8 mouse cellular contexts compared by ENCODE assay signal in the genomic region with DNA sequence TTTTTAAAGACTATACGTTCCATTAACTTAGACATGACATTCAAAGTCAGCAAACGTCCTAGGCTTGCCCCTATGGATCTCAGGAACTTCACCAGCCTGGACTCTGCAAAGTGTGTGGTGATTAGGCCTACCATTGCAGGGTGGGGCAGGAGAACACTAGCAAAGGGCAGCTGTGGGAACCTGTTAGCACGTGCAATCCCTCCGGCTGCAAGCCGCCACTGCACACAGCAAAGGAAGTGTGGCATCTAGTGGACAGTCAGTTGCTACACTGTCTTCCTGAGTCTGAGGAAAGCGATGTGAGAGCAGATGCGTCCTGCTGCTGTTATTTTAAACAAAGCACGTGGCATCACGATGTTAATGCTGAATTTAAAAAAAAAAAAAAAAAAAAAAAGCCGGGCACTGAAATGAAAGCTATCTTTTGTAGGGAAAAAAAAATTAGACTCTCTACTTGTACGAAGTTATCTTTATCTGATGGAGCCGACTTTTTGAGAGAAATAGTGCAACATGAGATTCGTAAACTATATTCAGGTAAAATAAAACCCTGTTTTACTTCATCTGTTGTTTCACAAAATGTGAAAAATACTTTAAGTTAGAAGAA. TPM values are rescaled to one million over a fixed set of nuclear protein-coding genes. Genes with fewer than 3 reads are reported as not detected.
DNase-seq lines count a peak whose midpoint lies in the region; ATAC-seq and TF ChIP-seq lines count a peak whose summit lies in the region.

No protein-coding gene starts in this region.

- no peaks in the 10 kb centered on the region for H3K4me1 ChIP-seq in testis, adult 2 months (ENCODE audit: control insufficient read depth, insufficient read depth, low read length)
- H3K4me1 ChIP-seq in hindbrain, embryonic 16.5 days (ENCODE audit: control insufficient read depth, insufficient read depth, low read depth, low read length), result no peaks in the 10 kb centered on the region
- H3K4me1 ChIP-seq in midbrain, embryonic 12.5 days, result no peaks in the 10 kb centered on the region

- no peak overlapping the region for H3K27ac ChIP-seq in testis, adult 2 months (ENCODE audit: control insufficient read depth, insufficient read depth, low read depth, low read length)
- H3K27ac ChIP-seq in hindbrain, embryonic 16.5 days (ENCODE audit: low read depth, low read length), result no peak overlapping the region
- H3K27ac ChIP-seq in midbrain, embryonic 12.5 days (replicated peaks), result no peak overlapping the region

- WGBS in hindbrain, embryonic 16.5 days, result 47% methylated on average over 13 of the region's 13 CpGs
- WGBS in midbrain, embryonic 12.5 days, result 46% methylated on average over 13 of the region's 13 CpGs

- H3K9ac ChIP-seq in hindbrain, embryonic 16.5 days (ENCODE audit: low read depth, low read length), result no peak overlapping the region
- no peak overlapping the region for H3K9ac ChIP-seq in midbrain, embryonic 12.5 days (replicated peaks)

- H3K27me3 ChIP-seq in testis, adult 2 months (ENCODE audit: control insufficient read depth, insufficient read depth, low read length), result no peaks in the 10 kb centered on the region
- H3K27me3 ChIP-seq in hindbrain, embryonic 16.5 days (replicated peaks; ENCODE audit: control insufficient read depth, insufficient read depth, low read length), result no peaks in the 10 kb centered on the region
- H3K27me3 ChIP-seq in midbrain, embryonic 12.5 days, result no peaks in the 10 kb centered on the region

- no peak for TF ChIP-seq POLR2A in testis, adult 2 months (IDR thresholded peaks at IDR 0.05; ENCODE audit: control insufficient read depth, low read depth, low read length)

- peak; percentile 78; the same call in 1 of the 2 replicates for ATAC-seq in hindbrain, embryonic 16.5 days
- peak; percentile 82; the same call in 1 of the 2 replicates for ATAC-seq in midbrain, embryonic 12.5 days (ENCODE audit: low FRiP score, low read depth)

- DNase-seq in cerebellum, postnatal 14 days, result peak; percentile 7 to 35
- no peak for DNase-seq in cerebellum, adult 18-20 months
- no peak for DNase-seq in testis, postnatal 14 days (ENCODE audit: low spot score)
- DNase-seq in MN1 (ENCODE audit: low spot score), result no peak
- DNase-seq in natural killer cell, adult 2 months (ENCODE audit: low spot score in 2 of 2), result no peak

- H3K4me3 ChIP-seq in testis, adult 2 months (ENCODE audit: control insufficient read depth, low read depth, low read length), result no peak overlapping the region
- H3K4me3 ChIP-seq in hindbrain, embryonic 16.5 days (ENCODE audit: low read length), result no peak overlapping the region
- no peak overlapping the region for H3K4me3 ChIP-seq in midbrain, embryonic 12.5 days

- no peak overlapping the region for H3K4me2 ChIP-seq in hindbrain, embryonic 16.5 days (ENCODE audit: low read length)
- no peak overlapping the region for H3K4me2 ChIP-seq in midbrain, embryonic 12.5 days (replicated peaks)

- no peaks in the 10 kb centered on the region for H3K36me3 ChIP-seq in testis, adult 2 months (ENCODE audit: control insufficient read depth, insufficient read depth, low read length)
- H3K36me3 ChIP-seq in hindbrain, embryonic 16.5 days (ENCODE audit: control insufficient read depth, insufficient read depth, low read length), result no peaks in the 10 kb centered on the region
- H3K36me3 ChIP-seq in midbrain, embryonic 12.5 days, result no peaks in the 10 kb centered on the region

- peak; percentile 52; the same call in 1 of the 2 replicates for TF ChIP-seq CTCF in testis, adult 2 months (IDR thresholded peaks at IDR 0.05; ENCODE audit: control insufficient read depth, insufficient read depth, insufficient replicate concordance, low read depth, low read length)

- H3K9me3 ChIP-seq in hindbrain, embryonic 16.5 days (ENCODE audit: control insufficient read depth, low read length), result no peaks in the 10 kb centered on the region
- H3K9me3 ChIP-seq in midbrain, embryonic 12.5 days, result no peaks in the 10 kb centered on the region

RNA-seq across cellular contexts. Expression of gene Smarcad1, which starts 45.5 kb away (rescaled TPM):
- 6.7 and 9.1 TPM in 2 replicates for polyA plus RNA-seq in testis, adult 2 months (2012; rRNA removed)
- polyA plus RNA-seq in hindbrain, embryonic 16.5 days (2015; fragmentation: Nextera tagmentation; extraction: Ambion mirVana), result 43.6 and 45.2 TPM in 2 replicates
- polyA plus RNA-seq in midbrain, embryonic 12.5 days (2016; fragmentation: Nextera tagmentation; extraction: Ambion mirVana), result 140 and 148 TPM in 2 replicates

Comparison
In these comparisons a context has a peak if more than half of its experiments do, and no peak if none do; other contexts are left out.
1. DNase-seq: peak in cerebellum, postnatal 14 days (2 of 2); none in cerebellum, adult 18-20 months (0 of 2), testis, postnatal 14 days (single experiment), MN1 (single experiment) and natural killer cell, adult 2 months (0 of 2).